Mouse (Mus musculus): ENCODE results near the gene Srgap1. TPM values are rescaled to one million over a fixed set of nuclear protein-coding genes. Genes with fewer than 3 reads are reported as not detected.

The Srgap1 gene
- total RNA-seq (2015) = 0.07 and 0.90 TPM in 2 replicates
- 0.07 TPM in 1 of 2 replicates, not detected in the other for total RNA-seq (2017)

DNA sequence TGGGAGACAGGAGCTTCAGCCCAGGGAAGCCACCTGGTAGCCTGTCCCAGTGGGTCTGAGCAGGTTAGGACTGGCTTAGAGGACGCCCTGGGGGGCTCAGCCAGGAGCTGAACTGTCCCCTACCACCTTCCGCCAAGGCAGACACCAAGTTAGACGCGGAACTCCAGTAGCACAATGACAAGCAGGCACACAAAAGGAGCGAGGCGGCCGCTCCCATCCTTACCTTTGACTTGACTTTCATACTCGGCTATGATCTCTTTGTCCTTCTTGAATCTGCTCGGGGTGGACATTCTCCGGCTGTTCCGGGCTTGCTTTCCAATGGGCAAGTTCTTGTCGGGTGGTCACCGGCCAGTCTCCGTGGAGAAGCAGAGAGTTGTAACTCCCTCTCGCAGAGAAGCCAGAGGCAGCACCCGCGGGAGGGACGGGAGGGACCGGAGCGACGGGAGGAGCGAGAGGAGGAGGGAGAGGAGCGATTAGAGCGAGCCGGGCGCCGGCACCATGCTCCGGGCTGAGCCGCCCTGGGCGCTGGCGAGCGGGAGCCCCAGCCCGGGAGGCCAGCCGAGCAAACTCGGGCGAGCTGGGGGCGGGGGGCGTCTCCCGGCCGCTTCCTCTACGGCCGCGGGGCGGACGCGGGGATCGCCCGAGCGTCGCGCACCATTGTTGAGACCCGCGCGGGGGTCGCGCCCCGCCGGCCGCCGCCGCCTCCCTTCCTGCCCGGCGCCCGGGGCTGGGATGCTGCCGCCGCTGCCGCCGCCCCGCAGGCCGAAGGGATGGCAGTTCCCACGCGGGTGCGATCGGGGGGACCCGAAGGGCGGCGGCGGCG, at the start of gene Srgap1:
TSS of gene Srgap1 (minus strand) at position 412 of the 823 bp plus-strand sequence.
- ATAC-seq (replicated peaks; ENCODE audit: poor library complexity) = peak; percentile 25

DNA sequence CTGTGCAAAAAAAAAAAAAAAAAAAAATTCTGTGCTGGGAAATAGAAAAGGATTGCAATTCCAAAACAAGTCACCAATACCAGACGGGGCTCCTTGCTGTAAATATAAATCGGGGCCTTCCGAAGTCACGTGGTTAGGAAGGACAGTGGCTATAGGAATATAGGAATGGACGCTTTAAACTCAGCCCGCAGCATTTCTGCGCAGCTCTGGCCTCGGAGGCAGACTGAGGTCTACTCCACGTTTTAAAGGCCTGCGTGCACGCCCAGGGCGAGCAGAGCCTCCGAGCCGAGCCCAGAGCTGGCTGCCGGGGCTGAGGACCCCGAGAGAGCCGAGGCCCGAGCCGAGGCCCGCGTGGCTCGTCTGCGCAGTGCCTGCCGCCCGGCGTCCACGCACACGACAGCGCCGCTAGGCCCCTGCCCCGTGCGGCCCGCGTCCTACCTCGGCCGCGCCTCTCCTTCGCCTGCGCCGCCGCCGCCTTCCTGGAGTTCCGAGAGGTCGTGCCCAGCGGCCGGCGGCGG, 49.4 kb upstream of the Srgap1 start:
- no peak for ATAC-seq (replicated peaks; ENCODE audit: poor library complexity)

DNA sequence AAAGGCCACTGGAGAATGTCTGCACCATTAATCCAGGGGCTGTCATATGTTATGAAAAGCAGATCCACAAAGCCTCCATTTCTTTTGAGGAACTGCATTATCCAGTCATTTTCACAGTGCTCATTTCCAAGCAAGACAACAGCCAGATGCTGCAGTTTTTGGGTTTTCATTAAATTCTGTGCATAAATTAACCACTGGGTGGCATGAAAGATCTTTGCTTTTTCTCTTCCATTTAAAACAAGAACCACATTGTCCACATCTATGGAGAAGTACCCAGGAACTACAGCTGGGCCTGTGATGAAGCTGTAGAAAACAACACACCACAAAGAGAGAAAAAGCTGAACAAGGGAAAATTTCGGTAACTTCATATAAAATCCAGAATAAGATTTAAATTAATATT, 43.4 kb upstream of the Srgap1 start:
- ATAC-seq (replicated peaks; ENCODE audit: poor library complexity) = no peak

GRCm38 (mm10) chr10:122081352-122081751, 34.2 kb upstream of the Srgap1 start:
- ATAC-seq (replicated peaks; ENCODE audit: poor library complexity) = no peak

GRCm38 (mm10) chr10:122069153-122069552, 22.0 kb upstream of the Srgap1 start:
- ATAC-seq (replicated peaks; ENCODE audit: poor library complexity) = no peak

DNA sequence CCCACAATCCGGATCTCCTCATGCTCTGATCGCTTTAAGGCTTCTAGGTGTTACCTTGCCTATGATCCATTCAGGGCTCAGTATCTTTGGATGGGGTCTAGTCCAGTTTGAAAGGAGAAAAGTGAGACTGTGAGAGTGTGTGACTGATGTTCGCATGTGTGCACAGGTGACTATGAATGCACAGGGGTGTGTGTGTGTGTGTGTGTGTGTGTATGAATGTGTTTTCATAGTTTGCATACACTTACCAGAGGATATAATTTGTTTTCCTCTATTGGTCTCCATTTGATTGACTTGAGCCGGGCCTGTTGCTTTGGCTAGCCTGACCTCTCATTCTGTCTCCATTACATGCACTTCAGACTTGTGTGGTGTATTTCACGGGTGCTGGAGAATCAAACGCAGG, 8.7 kb upstream of the Srgap1 start:
- no peak for ATAC-seq (replicated peaks; ENCODE audit: poor library complexity)

DNA sequence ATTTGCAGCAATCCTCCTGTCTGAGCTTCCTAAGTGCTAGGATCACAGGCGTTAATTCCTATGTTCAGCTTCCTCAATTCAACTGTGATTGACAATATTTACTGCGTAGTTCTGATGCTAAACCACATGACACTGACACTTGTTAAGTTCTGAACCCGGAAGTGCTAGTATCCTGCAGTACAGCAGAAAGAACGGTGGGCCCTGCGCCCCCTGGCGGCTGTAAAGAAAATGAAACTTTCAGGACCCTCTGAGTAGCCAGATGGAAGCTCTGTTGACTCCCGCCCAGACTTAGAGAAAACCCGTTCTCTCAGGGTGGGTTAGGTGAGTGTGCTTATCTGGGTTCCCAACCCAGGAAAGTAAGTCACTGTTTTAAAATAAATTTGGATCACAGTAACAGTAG, 7.4 kb upstream of the Srgap1 start:
- ATAC-seq (replicated peaks; ENCODE audit: poor library complexity) = peak; percentile 87

DNA sequence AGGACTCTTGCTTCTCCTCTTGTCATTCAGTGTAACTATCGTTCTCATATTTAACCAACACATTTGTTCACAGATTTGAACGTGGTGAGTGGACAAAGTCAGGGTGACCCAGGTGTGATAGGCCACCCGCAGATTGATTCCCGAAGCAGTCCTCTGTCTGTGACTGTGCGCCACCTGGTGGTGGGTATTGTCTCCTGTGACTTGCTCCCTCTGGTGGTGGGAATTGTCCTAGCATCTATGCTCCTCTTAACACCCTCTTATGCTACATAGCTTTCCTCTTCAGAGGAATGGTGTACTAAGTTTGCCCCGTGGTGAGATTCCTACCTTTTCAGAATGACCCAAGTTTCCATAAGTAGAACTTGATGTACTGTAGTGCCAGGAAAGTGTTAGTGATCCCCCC, 4.7 kb upstream of the Srgap1 start:
- peak; percentile 82 for ATAC-seq (replicated peaks; ENCODE audit: poor library complexity)

- ATAC-seq (replicated peaks; ENCODE audit: poor library complexity) = peak; percentile 80
These were observed 731 bp upstream of the Srgap1 start for GRCm38 (mm10) chr10:122047727-122048365.

DNA sequence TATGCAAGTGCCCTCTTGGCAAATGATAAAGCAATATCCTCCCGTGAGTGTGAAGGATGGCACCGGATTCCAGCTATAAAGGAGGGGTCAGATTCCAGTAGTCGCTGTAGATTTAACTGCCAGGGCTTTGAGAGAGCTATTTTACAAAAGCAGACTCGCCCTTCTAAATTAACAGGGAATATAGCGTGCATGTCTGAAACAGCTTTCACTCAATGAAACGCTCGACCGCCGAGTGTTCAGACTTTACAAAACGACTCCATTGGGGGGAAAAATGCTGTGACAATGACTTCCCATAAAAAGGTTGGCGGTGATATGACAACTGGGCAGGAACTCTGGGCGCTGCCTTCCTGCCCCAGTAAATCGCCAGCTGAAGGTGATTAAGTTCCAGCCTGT, 608 bp downstream of the Srgap1 start:
- ATAC-seq (replicated peaks; ENCODE audit: poor library complexity) = no peak

DNA sequence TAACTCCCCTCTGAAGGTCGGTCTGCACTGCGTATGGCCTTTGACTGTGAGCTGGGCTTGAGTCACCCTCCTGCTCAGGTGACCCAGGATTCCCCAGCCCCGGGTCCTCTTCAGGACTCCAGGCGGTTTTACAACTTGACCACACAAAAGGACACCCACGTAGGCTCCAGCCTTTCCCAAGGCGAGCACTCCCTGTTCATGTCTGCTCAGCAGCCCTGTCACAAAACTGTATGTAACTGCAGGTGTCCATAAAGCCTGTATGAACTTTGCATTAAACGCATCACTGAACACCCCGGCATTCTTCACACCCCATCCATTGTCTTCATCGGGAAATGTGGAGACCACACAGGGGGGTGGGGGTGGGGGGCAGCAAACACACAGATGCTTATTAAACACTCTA, 1.2 kb downstream of the Srgap1 start:
- ATAC-seq (replicated peaks; ENCODE audit: poor library complexity) = no peak

GRCm38 (mm10) chr10:122044926-122045325, 2.2 kb downstream of the Srgap1 start:
- ATAC-seq (replicated peaks; ENCODE audit: poor library complexity) = no peak

DNA sequence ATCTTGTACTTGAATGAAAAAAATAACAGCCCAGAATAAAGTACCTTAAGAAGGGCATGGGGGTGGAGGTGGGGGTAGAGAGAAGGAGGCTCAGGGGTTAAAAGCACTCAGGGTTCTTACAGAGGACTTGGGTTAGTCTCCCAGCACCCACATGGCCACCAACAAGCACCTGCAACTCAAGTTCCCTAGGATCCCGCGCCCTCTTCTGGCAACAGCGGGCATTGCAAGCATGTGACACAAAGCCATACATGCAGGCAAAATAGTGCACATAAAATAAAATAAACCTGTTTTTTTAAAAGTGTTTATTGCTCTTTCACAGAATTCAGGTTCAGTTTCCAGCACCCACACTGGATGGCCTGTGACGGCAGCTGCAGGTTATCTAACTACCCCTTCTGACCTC, 6.7 kb downstream of the Srgap1 start:
- ATAC-seq (replicated peaks; ENCODE audit: poor library complexity) = peak; percentile 40; the same call in 1 of the 2 replicates

DNA sequence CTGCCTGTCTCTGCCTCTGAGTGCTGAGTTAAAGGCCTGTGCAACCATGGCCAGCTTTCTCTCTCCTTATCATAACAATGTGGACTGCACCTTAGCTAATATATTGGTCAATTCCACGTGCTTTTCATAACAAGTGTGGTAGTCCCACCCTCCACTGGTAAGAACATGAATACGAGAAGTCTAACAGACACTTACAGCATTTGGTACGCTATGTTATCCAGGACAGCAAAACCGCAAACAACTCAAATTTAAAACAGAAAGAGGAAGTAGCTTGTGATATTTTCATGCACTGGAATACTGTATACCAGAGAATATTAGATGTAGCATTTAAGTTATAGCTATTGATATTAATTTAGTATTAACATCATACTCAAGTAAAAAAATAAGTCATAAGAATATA, 7.5 kb downstream of the Srgap1 start:
- ATAC-seq (replicated peaks; ENCODE audit: poor library complexity) = peak; percentile 66

GRCm38 (mm10) chr10:122038554-122038953, 8.6 kb downstream of the Srgap1 start:
- peak; percentile 78 for ATAC-seq (replicated peaks; ENCODE audit: poor library complexity)

- ATAC-seq (replicated peaks; ENCODE audit: poor library complexity) = no peak
These were observed 13.8 kb downstream of the Srgap1 start for GRCm38 (mm10) chr10:122033271-122033670.

GRCm38 (mm10) chr10:122030420-122030819, 16.7 kb downstream of the Srgap1 start:
- no peak for ATAC-seq (replicated peaks; ENCODE audit: poor library complexity)

DNA sequence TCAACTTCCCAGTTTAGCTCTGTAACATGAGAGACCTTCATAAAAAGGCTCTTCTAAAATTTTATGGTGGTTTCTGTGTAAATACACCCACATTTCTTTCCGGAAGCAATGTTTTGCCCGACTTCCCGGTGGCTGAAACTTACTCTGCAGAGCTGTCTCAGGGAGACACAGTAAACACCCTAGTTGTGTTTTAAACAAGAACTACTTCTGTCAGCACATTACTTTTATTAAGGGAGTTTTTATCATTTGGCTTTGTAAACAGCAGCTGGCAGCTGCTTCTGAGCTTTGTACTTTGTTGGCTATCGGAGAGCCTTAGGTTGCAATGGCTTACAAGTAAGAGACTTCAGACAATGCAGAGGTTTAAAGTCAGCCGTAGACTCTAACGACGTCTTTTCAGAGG, 17.4 kb downstream of the Srgap1 start:
- peak; percentile 42 for ATAC-seq (replicated peaks; ENCODE audit: poor library complexity)

- no peak for ATAC-seq (replicated peaks; ENCODE audit: poor library complexity)
These were observed 21.9 kb downstream of the Srgap1 start for GRCm38 (mm10) chr10:122025198-122025597.

DNA sequence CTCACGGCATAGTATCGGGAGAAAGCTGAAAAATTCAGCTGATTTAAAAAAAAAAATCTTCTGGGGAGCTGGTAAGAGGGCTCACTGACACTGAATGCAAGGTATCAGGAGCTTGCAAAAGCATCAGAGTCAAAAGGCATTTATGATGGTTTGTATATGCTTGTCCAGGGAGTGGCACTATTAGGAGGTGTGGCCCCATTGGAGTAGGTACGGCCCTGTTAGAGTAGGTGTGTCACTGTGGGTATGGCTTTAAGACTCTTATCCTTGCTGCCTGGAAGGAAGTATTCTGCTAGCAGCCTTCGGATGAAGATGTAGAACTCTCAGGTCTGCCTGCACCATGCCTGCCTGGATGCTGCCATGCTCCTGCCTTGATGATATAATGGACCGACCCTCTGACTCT, 26.2 kb downstream of the Srgap1 start:
- ATAC-seq (replicated peaks; ENCODE audit: poor library complexity) = no peak

DNA sequence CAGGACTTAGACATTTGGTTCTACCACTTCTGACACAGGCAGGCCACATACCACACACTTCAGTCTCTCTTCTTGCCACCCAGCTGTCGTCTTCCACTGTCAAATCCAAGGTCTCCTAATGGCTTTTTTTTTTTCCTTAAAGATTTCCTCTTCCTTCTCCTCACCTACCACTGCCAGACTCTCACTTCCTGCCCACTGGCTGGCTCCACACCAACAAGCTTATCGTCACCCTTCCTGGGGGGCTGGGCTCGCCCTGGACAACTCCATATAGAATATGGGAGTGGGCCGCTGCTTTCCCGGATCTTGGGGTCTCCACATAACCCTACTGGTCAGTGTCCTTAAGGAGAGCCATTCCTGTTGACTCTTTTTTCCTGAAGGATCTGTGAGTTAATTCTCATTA, 26.9 kb downstream of the Srgap1 start:
- ATAC-seq (replicated peaks; ENCODE audit: poor library complexity) = no peak

DNA sequence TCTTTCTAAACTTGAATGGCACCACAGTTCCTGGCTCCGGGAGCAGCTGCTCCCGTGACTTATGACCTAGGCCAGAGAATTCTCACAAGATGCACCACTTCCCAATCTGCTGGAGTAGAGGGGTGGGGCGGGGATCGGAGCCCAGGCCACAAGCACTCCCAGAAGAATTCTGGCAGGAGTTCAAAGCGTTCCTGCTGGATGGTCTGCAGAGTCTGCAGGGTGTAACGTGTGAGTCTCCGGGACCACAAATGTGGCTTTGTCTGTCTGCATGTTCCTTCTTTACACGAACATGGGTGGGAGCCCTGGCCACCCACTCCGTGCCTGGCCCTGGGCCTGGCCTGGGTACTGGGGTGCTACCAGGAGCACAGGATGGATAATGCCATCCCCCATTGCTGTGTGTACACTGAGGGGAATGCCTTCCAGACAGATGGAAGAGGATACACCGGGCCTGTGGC, 28.5 kb downstream of the Srgap1 start:
- no peak for ATAC-seq (replicated peaks; ENCODE audit: poor library complexity)

All from megakaryocyte progenitor cell, adult 5-6 weeks (primary cell).